Mouse (Mus musculus): ENCODE measurements around the gene Arid3b.

Arid3b gene

GRCm38 (mm10) chr9:57757578-57757977 lies 79.0 kb downstream of the Arid3b start:
- no peak for DNase-seq (ENCODE audit: low read depth in 1 of 2, low spot score in 2 of 2)

- no peak for DNase-seq (ENCODE audit: low read depth in 1 of 2, low spot score in 2 of 2)
Measured at GRCm38 (mm10) chr9:57750901-57751300, 85.7 kb downstream of the Arid3b start.

- DNase-seq (ENCODE audit: low read depth in 1 of 2, low spot score in 2 of 2) = no peak
Measured at GRCm38 (mm10) chr9:57748831-57749230, 87.8 kb downstream of the Arid3b start.

- no peak for DNase-seq (ENCODE audit: low read depth in 1 of 2, low spot score in 2 of 2)
Measured at GRCm38 (mm10) chr9:57748137-57748536, 88.5 kb downstream of the Arid3b start.

- no peak for DNase-seq (ENCODE audit: low read depth in 1 of 2, low spot score in 2 of 2)
Measured at GRCm38 (mm10) chr9:57747067-57747466, 89.5 kb downstream of the Arid3b start.

- DNase-seq (ENCODE audit: low read depth in 1 of 2, low spot score in 2 of 2) = no peak
Measured at GRCm38 (mm10) chr9:57744462-57745091, 92.0 kb downstream of the Arid3b start.

Data from monocyte, adult 2 months (primary cell).